Mouse (Mus musculus) E14TG2a.4 (cell line): ENCODE measurements around the gene Traf4.

ENCODE experiments used
- CTCF ChIP-seq: conservative IDR thresholded peaks from 2 replicates; pipeline ENCODE4 v1.5.1; 2014; ENCODE audit warnings: low read length
- NANOG ChIP-seq: IDR thresholded peaks from 2 replicates; pipeline ENCODE4 v1.6.1; 2014; ENCODE audit warnings: borderline replicate concordance, low read length, mixed read lengths
- POU5F1 ChIP-seq: IDR thresholded peaks from 2 replicates; pipeline ENCODE4 v1.6.1; 2014; ENCODE audit warnings: low read length, borderline replicate concordance

DNA sequence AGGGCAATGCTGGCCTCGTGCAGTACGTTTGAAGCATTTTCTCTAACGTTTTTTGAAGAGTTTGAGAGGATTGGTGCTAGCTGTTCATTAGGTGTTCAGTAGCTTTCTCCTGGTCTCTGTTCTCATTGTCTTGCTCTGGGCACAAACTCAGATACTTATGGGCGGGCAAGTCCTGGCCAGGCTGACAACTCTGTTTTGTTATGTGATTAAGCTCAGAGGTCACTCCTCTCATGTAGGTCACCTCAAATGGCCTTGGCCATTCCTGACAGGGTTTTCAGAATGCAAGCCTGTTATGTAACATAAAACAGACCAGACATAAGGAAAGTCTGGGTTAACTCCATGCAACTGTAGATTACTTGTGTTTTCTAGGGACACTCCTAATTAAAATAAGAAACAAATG lies 27.8 kb downstream of the Traf4 start:
- TF ChIP-seq CTCF (no peak), POU5F1 (no peak), NANOG (no peak)
